Mouse (Mus musculus) C2C12 (cell line): ENCODE measurements around the gene Ccdc126. TPM values are rescaled to one million over a fixed set of nuclear protein-coding genes. Genes with fewer than 3 reads are reported as not detected.

Experiments
- H3K27me3 ChIP-seq: one replicate; pipeline ENCODE4 v1.6.1; 2011; ENCODE audit not compliant: control insufficient read depth, insufficient read depth, insufficient read length
- H3K36me3 ChIP-seq: one replicate; pipeline ENCODE4 v1.6.1; 2011; ENCODE audit not compliant: control insufficient read depth, insufficient read depth
- H3K4me3 ChIP-seq: one replicate; pipeline ENCODE4 v1.5.1; 2011; ENCODE audit warnings: mild to moderate bottlenecking, control low read depth; ENCODE audit not compliant: poor library complexity, insufficient read depth, severe bottlenecking
- H3K79me2 ChIP-seq: one replicate; pipeline ENCODE4 v1.6.1; 2011; ENCODE audit not compliant: control insufficient read depth, insufficient read depth
- H3K79me3 ChIP-seq: one replicate; pipeline ENCODE4 v1.6.1; 2011; ENCODE audit warnings: low read depth, control low read depth
- H3ac ChIP-seq: one replicate; pipeline ENCODE3; 2011; ENCODE audit warnings: low read depth; ENCODE audit not compliant: control insufficient read depth, insufficient read length
- CEBPB ChIP-seq: IDR thresholded peaks from one replicate; pipeline ENCODE4 v1.6.1; 2011; ENCODE audit warnings: low read depth, mild to moderate bottlenecking, control low read depth, moderate library complexity
- CTCF ChIP-seq: IDR thresholded peaks from one replicate; pipeline ENCODE4 v1.5.1; 2011; ENCODE audit not compliant: control insufficient read depth, insufficient read depth, insufficient read length
- FOSL1 ChIP-seq: IDR thresholded peaks from one replicate; pipeline ENCODE4 v1.8.0; 2011; ENCODE audit warnings: mild to moderate bottlenecking, low read length; ENCODE audit not compliant: poor library complexity, insufficient read depth, severe bottlenecking
- MAX ChIP-seq: IDR thresholded peaks from one replicate; pipeline ENCODE4 v1.6.1; 2011; ENCODE audit warnings: mild to moderate bottlenecking, control low read depth
- MYOD1 ChIP-seq: IDR thresholded peaks from one replicate; pipeline ENCODE4 v1.6.1; 2011; ENCODE audit warnings: low read depth; ENCODE audit not compliant: control insufficient read depth, insufficient read length
- MYOG ChIP-seq: IDR thresholded peaks from one replicate; pipeline ENCODE4 v1.6.1; 2011; ENCODE audit not compliant: control insufficient read depth, insufficient read length; ENCODE audit errors: extremely low read depth
- USF1 ChIP-seq: IDR thresholded peaks from one replicate; pipeline ENCODE4 v1.6.1; 2011; ENCODE audit warnings: low read depth, mild to moderate bottlenecking, control low read depth, moderate library complexity
- polyA plus RNA-seq: library from polyadenylated mRNA; unstranded; fragments of >200 nt; fragmentation: generic; extraction: Trizol; gene quantifications from one replicate; pipeline ENCODE4 v1.2.1, GENCODE M21; 2012; ENCODE audit warnings: missing spikeins

The Ccdc126 gene
- polyA plus RNA-seq, 1 experiment = 3.4 TPM

GRCm38 (mm10) chr6:49319595-49320315 is 681 bp downstream of the Ccdc126 start:
- Histone ChIP-seq H3K27me3 (no peaks in the 10 kb centered on the region), H3K79me3 (no peaks in the 10 kb centered on the region), H3K79me2 (no peaks in the 10 kb centered on the region), H3ac (peak overlapping the region; percentile 47), H3K36me3 (no peaks in the 10 kb centered on the region), H3K4me3 (peak overlapping the region; percentile 48)
- TF ChIP-seq FOSL1 (no peak), MYOD1 (no peak), USF1 (no peak), MYOG (no peak), CTCF (no peak), MAX (no peak), CEBPB (no peak)

DNA sequence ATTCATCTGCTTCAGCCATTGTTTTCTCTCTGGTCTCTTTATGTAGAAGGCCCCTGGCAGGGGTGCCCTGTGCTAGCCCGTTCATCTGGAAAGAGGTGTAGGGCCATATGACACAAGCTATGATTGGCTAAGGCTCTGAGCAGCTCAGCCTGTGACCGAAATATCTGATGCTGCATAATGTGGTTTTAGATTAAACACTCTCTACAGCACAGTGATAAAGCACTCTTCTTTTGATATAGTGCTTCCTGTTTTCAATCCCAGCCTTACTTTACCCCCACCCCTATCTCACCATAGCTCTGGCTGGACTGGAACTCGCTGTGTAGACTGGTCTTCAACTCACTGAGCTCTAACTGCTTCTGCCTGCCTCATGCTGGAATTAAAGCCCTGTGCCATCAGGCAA is 2.3 kb downstream of the Ccdc126 start:
- Histone ChIP-seq H3ac (no peak overlapping the region), H3K79me2 (no peaks in the 10 kb centered on the region), H3K27me3 (no peaks in the 10 kb centered on the region), H3K79me3 (no peaks in the 10 kb centered on the region), H3K4me3 (no peak overlapping the region), H3K36me3 (no peaks in the 10 kb centered on the region)
- TF ChIP-seq USF1 = no peak
- TF ChIP-seq MYOG = no peak
- no peak for TF ChIP-seq FOSL1
- TF ChIP-seq CTCF = no peak
- TF ChIP-seq MYOD1 = no peak
- no peak for TF ChIP-seq MAX
- TF ChIP-seq CEBPB = no peak

- Histone ChIP-seq H3K27me3 (no peaks in the 10 kb centered on the region), H3ac (no peak overlapping the region), H3K79me3 (no peaks in the 10 kb centered on the region), H3K36me3 (no peaks in the 10 kb centered on the region), H3K4me3 (no peak overlapping the region), H3K79me2 (no peaks in the 10 kb centered on the region)
- no peak for TF ChIP-seq MYOG
- TF ChIP-seq FOSL1 = no peak
- TF ChIP-seq MYOD1 = no peak
- no peak for TF ChIP-seq CEBPB
- no peak for TF ChIP-seq CTCF
- TF ChIP-seq USF1 = no peak
- TF ChIP-seq MAX = no peak
Observed at GRCm38 (mm10) chr6:49322056-49322455, 3.0 kb downstream of the Ccdc126 start.

DNA sequence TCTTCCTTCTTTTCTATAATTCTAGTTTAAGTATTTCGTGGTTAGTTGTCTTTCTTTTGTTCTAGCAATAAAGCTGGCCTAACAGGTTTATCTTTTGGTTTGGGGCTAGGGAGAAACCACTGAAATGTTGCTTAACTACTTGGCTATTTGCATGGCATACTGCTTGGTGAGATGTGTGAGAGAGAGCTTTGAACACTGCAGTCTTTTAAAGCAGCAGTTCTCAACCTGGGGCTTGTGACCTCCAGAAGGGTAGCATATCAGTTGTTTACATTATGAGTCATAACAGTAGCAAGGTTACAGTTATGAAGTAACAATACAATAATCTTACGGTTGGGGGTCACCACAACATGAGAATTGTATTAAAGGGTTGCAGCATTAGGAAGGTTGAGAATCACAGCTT is 3.9 kb downstream of the Ccdc126 start:
- Histone ChIP-seq H3K4me3 (no peak overlapping the region), H3K27me3 (no peaks in the 10 kb centered on the region)

GRCm38 (mm10) chr6:49324528-49324927 is 5.5 kb downstream of the Ccdc126 start:
- H3K79me3 ChIP-seq = no peaks in the 10 kb centered on the region
- H3K27me3 ChIP-seq = no peaks in the 10 kb centered on the region
- no peak overlapping the region for H3ac ChIP-seq
- no peak overlapping the region for H3K4me3 ChIP-seq
- no peak for TF ChIP-seq MAX
- no peak for TF ChIP-seq MYOG
- TF ChIP-seq FOSL1 = no peak
- TF ChIP-seq MYOD1 = no peak
- no peak for TF ChIP-seq USF1
- no peak for TF ChIP-seq CEBPB
- TF ChIP-seq CTCF = no peak
- no peaks in the 10 kb centered on the region for H3K36me3 ChIP-seq
- no peaks in the 10 kb centered on the region for H3K79me2 ChIP-seq

More for the DNA sequence above, 3.9 kb downstream of the Ccdc126 start:
- no peak for TF ChIP-seq MYOD1
- TF ChIP-seq FOSL1 = no peak
- no peak for TF ChIP-seq CTCF
- TF ChIP-seq CEBPB = peak; percentile 11
- TF ChIP-seq MYOG = no peak
- no peak for TF ChIP-seq USF1
- H3K79me2 ChIP-seq = no peaks in the 10 kb centered on the region
- H3K36me3 ChIP-seq = no peaks in the 10 kb centered on the region
- no peak overlapping the region for H3ac ChIP-seq
- no peaks in the 10 kb centered on the region for H3K79me3 ChIP-seq

- Histone ChIP-seq H3K79me2 (no peaks in the 10 kb centered on the region), H3K27me3 (no peaks in the 10 kb centered on the region), H3K36me3 (no peaks in the 10 kb centered on the region), H3K4me3 (no peak overlapping the region), H3ac (no peak overlapping the region), H3K79me3 (no peaks in the 10 kb centered on the region)
- TF ChIP-seq CTCF = no peak
- no peak for TF ChIP-seq MYOD1
- no peak for TF ChIP-seq MAX
- no peak for TF ChIP-seq FOSL1
- no peak for TF ChIP-seq CEBPB
- TF ChIP-seq MYOG = no peak
- TF ChIP-seq USF1 = no peak
Observed at GRCm38 (mm10) chr6:49325294-49325693, 6.2 kb downstream of the Ccdc126 start.
